Mouse (Mus musculus): Measurements from ENCODE around the gene Imp4. TPM values are rescaled to one million over a fixed set of nuclear protein-coding genes. Genes with fewer than 3 reads are reported as not detected.

The Imp4 gene
- polyA plus RNA-seq, 1 experiment from 2014 or later: 87.7 TPM

DNA sequence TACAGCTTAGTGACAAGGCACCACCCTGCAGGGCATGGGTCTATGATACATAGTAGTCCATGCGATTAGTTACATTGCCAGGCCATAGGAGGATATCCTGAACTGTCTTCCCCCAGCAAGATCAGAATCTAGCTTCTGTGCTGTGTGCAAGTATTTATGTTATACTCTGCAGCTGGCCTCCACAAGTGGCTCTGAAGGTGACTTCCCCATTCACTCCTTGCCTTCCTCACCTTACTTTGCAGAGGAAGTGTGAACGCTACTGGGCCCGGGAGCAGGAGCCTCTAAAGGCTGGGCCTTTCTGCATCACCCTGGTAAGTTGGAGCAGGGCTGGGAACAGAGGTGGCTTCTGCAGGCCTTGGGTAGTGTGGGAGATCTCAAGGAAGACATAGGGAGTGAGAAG lies 28.4 kb downstream of the Imp4 start:
- Histone ChIP-seq H3K4me3 (ENCODE audit: low read depth, low read length) (no peak overlapping the region), H3K27me3 (ENCODE audit: control insufficient read depth, insufficient read depth, low read length) (peaks cover 8% of the 10 kb centered on the region; the same call in 1 of the 2 replicates), H3K9ac (ENCODE audit: low read depth, low read length) (no peak overlapping the region), H3K36me3 (ENCODE audit: control insufficient read depth, insufficient read depth, low read length) (no peaks in the 10 kb centered on the region), H3K4me2 (replicated peaks; ENCODE audit: low read depth, low read length) (no peak overlapping the region), H3K27ac (ENCODE audit: low read depth, low read length) (no peak overlapping the region), H3K9me3 (ENCODE audit: control insufficient read depth, low read length) (no peaks in the 10 kb centered on the region), H3K4me1 (replicated peaks; ENCODE audit: control insufficient read depth, insufficient read depth, low read length) (peaks cover 2% of the 10 kb centered on the region; the same call in 1 of the 2 replicates)
- 60% methylated on average over 3 of the region's 3 CpGs for WGBS
- DNase-seq (ENCODE audit: low spot score) (no peak), ATAC-seq (ENCODE audit: low FRiP score) (no peak)

- ATAC-seq (ENCODE audit: low FRiP score) (no peak), DNase-seq (ENCODE audit: low spot score) (no peak)
- Histone ChIP-seq H3K36me3 (ENCODE audit: control insufficient read depth, insufficient read depth, low read length) (no peaks in the 10 kb centered on the region), H3K27me3 (ENCODE audit: control insufficient read depth, insufficient read depth, low read length) (peaks cover 11% of the 10 kb centered on the region; the same call in 1 of the 2 replicates), H3K9ac (ENCODE audit: low read depth, low read length) (no peak overlapping the region), H3K27ac (ENCODE audit: low read depth, low read length) (no peak overlapping the region), H3K4me3 (ENCODE audit: low read depth, low read length) (no peak overlapping the region), H3K9me3 (ENCODE audit: control insufficient read depth, low read length) (no peaks in the 10 kb centered on the region), H3K4me2 (replicated peaks; ENCODE audit: low read depth, low read length) (no peak overlapping the region), H3K4me1 (replicated peaks; ENCODE audit: control insufficient read depth, insufficient read depth, low read length) (peaks cover 2% of the 10 kb centered on the region; the same call in 1 of the 2 replicates)
- WGBS: 71% methylated on average over 4 of the region's 4 CpGs
Measured at GRCm38 (mm10) chr1:34468500-34468899, 28.8 kb downstream of the Imp4 start.

- DNase-seq (ENCODE audit: low spot score): no peak
- peaks cover 15% of the 10 kb centered on the region for H3K27me3 ChIP-seq (ENCODE audit: control insufficient read depth, insufficient read depth, low read length)
Measured at GRCm38 (mm10) chr1:34469801-34470200, 30.1 kb downstream of the Imp4 start.

DNA sequence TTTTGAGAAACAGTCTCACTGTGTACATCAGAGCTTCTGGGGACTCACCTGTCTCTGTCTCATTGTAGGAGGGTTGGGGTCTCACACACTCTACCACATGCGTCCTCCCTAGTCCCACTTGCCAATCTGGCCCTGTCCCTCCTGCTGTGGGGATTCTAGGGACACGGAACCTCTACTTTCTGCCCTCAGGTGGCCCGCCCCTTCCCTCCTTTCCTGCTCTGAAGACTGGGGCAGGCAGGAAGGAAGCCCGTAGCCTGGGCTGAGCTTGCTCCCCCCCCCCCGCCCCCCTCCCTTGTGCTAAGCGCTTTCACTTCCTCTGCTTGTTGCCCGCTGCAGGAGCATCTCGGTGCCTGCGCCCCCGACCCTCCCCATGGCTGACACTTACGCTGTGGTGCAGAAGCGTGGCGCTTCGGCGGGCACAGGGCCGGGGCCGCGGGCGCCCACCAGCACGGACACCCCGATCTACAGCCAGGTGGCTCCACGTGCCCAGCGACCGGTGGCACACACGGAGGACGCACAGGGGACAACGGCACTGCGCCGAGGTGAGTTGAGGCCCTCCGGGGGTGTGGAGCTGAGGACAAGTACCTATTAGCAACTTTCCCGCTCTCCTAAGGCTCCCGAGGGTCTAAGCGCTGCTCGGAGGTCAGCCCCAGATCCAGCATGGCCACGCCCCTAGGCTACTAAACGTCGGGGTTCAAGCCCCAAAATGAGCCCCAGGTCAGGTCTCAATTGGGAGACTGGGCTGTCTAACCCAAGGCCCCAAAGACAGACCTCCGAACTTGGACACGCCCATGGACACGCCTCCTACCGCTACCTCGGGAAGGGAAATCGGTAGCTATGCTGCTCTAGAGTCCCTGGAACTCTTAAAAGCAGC lies 33.0 kb downstream of the Imp4 start:
- peak overlapping the region; percentile 48; the same call in 1 of the 2 replicates for H3K9ac ChIP-seq (ENCODE audit: low read depth, low read length)
- ATAC-seq (ENCODE audit: low FRiP score): peak; percentile 51; the same call in 1 of the 2 replicates
- H3K27ac ChIP-seq (ENCODE audit: low read depth, low read length): no peak overlapping the region
- peaks cover 15% of the 10 kb centered on the region for H3K27me3 ChIP-seq (ENCODE audit: control insufficient read depth, insufficient read depth, low read length)
- peak overlapping the region; percentile 39 for H3K4me3 ChIP-seq (ENCODE audit: low read depth, low read length)
- H3K36me3 ChIP-seq (ENCODE audit: control insufficient read depth, insufficient read depth, low read length): no peaks in the 10 kb centered on the region
- peak overlapping the region; percentile 96 for H3K4me2 ChIP-seq (replicated peaks; ENCODE audit: low read depth, low read length)
- no peaks in the 10 kb centered on the region for H3K9me3 ChIP-seq (ENCODE audit: control insufficient read depth, low read length)
- WGBS: 2% methylated on average over 42 of the region's 43 CpGs
- H3K4me1 ChIP-seq (replicated peaks; ENCODE audit: control insufficient read depth, insufficient read depth, low read length): peaks cover 2% of the 10 kb centered on the region; the same call in 1 of the 2 replicates
- DNase-seq (ENCODE audit: low spot score): peak; percentile 50

More at GRCm38 (mm10) chr1:34469801-34470200, 30.1 kb downstream of the Imp4 start:
- Histone ChIP-seq H3K4me2 (replicated peaks; ENCODE audit: low read depth, low read length) (no peak overlapping the region), H3K36me3 (ENCODE audit: control insufficient read depth, insufficient read depth, low read length) (no peaks in the 10 kb centered on the region), H3K4me1 (replicated peaks; ENCODE audit: control insufficient read depth, insufficient read depth, low read length) (peaks cover 2% of the 10 kb centered on the region; the same call in 1 of the 2 replicates), H3K9me3 (ENCODE audit: control insufficient read depth, low read length) (no peaks in the 10 kb centered on the region), H3K9ac (ENCODE audit: low read depth, low read length) (no peak overlapping the region), H3K4me3 (ENCODE audit: low read depth, low read length) (no peak overlapping the region), H3K27ac (ENCODE audit: low read depth, low read length) (no peak overlapping the region)
- 74% methylated on average over 5 of the region's 5 CpGs for WGBS
- no peak for ATAC-seq (ENCODE audit: low FRiP score)

DNA sequence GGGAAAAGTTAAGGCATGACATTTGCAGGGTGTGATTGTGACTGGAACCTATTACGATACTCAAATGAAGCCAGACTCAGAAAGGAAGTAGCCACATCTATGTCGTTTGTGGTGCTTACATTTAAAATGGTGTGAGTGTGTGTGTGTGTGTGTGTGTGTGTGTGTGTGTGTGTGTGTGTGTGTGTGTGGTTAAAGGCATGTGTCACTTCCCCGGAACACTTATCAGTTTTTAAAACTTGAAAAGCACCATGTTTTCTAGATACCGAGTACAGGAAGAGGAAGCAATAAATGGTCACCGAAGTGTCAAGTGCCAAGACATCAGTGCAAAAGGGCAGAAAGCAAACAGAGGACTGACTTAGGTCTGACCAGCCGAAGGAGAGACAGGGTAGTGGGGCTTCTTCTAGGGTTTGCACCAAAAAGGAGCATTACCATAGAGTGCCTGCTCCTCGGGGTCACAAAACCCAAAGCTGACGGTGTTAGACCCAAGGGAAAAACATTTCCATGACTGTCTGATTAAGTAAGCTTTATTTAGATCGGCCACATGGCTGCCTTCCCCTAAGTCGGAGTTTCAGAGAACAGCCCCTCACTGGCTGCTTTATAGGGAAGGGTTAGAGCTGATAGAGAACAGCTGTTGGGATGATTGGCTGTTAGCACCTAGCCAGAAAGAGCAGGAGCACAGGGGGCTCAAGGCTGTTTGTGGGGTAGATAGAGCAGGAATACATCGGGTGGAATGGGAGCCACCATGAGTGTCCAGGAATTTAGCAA lies 39.4 kb downstream of the Imp4 start:
- Histone ChIP-seq H3K4me1 (replicated peaks; ENCODE audit: control insufficient read depth, insufficient read depth, low read length) (no peaks in the 10 kb centered on the region), H3K9me3 (ENCODE audit: control insufficient read depth, low read length) (no peaks in the 10 kb centered on the region), H3K4me2 (replicated peaks; ENCODE audit: low read depth, low read length) (no peak overlapping the region), H3K9ac (ENCODE audit: low read depth, low read length) (no peak overlapping the region), H3K36me3 (ENCODE audit: control insufficient read depth, insufficient read depth, low read length) (no peaks in the 10 kb centered on the region), H3K4me3 (ENCODE audit: low read depth, low read length) (no peak overlapping the region), H3K27me3 (ENCODE audit: control insufficient read depth, insufficient read depth, low read length) (no peaks in the 10 kb centered on the region), H3K27ac (ENCODE audit: low read depth, low read length) (no peak overlapping the region)
- no peak for DNase-seq (ENCODE audit: low spot score)
- no peak for ATAC-seq (ENCODE audit: low FRiP score)
- 73% methylated on average over 11 of the region's 11 CpGs for WGBS

- H3K4me1 ChIP-seq (replicated peaks; ENCODE audit: control insufficient read depth, insufficient read depth, low read length): no peaks in the 10 kb centered on the region
- H3K9me3 ChIP-seq (ENCODE audit: control insufficient read depth, low read length): no peaks in the 10 kb centered on the region
- H3K4me3 ChIP-seq (ENCODE audit: low read depth, low read length): no peak overlapping the region
- ATAC-seq (ENCODE audit: low FRiP score) (no peak), DNase-seq (ENCODE audit: low spot score) (no peak)
- H3K27me3 ChIP-seq (ENCODE audit: control insufficient read depth, insufficient read depth, low read length): no peaks in the 10 kb centered on the region
- H3K4me2 ChIP-seq (replicated peaks; ENCODE audit: low read depth, low read length): no peak overlapping the region
- no peak overlapping the region for H3K9ac ChIP-seq (ENCODE audit: low read depth, low read length)
- no peaks in the 10 kb centered on the region for H3K36me3 ChIP-seq (ENCODE audit: control insufficient read depth, insufficient read depth, low read length)
- 88% methylated on average over 5 of the region's 5 CpGs for WGBS
- H3K27ac ChIP-seq (ENCODE audit: low read depth, low read length): no peak overlapping the region
Measured at GRCm38 (mm10) chr1:34480801-34481200, 41.1 kb downstream of the Imp4 start.

DNA sequence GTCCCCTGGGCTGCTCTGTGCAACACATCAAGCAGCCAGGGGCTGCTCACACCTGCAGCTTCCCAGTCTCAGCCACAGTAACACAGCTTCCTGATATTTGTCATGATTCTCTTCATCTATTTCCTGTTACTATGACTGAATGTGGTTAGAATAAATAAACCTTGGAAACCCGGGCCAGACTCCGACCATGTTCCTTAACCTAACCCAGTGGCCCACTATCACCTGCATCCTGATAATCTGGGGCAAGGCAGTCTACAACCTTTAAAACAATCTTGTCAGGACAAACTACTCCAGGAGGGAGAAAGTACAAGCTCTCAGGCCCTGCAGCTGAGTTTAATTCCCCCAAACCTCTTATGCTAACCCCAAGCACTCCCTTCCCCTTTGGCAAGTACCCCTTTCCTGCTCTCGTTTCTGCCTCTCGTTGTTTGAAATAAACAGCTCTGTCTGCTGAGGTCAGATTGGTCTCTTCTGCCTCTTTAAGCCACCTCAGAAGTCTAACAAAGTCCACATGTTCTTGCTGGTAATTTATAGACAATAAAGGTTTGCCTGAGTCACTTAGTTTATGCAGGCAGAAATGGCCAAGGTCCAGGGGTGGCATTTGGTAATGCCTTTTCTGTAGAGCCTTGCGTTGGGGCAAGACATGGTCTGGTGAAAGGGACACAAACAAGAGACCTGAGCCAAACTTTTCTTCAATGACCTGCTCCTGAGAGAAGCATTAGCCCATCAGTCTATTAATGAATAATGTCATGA lies 42.4 kb downstream of the Imp4 start:
- ATAC-seq (ENCODE audit: low FRiP score) (no peak), DNase-seq (ENCODE audit: low spot score) (no peak)
- H3K4me2 ChIP-seq (replicated peaks; ENCODE audit: low read depth, low read length): no peak overlapping the region
- H3K27me3 ChIP-seq (ENCODE audit: control insufficient read depth, insufficient read depth, low read length): 0 out of 2 replicates have a peak, but pooled peaks cover 2% of the 10 kb centered on the region
- H3K9ac ChIP-seq (ENCODE audit: low read depth, low read length): no peak overlapping the region
- no peaks in the 10 kb centered on the region for H3K4me1 ChIP-seq (replicated peaks; ENCODE audit: control insufficient read depth, insufficient read depth, low read length)
- no peak overlapping the region for H3K4me3 ChIP-seq (ENCODE audit: low read depth, low read length)
- H3K36me3 ChIP-seq (ENCODE audit: control insufficient read depth, insufficient read depth, low read length): no peaks in the 10 kb centered on the region
- no peaks in the 10 kb centered on the region for H3K9me3 ChIP-seq (ENCODE audit: control insufficient read depth, low read length)
- H3K27ac ChIP-seq (ENCODE audit: low read depth, low read length): no peak overlapping the region
- WGBS: 82% methylated on average over 5 of the region's 5 CpGs

DNA sequence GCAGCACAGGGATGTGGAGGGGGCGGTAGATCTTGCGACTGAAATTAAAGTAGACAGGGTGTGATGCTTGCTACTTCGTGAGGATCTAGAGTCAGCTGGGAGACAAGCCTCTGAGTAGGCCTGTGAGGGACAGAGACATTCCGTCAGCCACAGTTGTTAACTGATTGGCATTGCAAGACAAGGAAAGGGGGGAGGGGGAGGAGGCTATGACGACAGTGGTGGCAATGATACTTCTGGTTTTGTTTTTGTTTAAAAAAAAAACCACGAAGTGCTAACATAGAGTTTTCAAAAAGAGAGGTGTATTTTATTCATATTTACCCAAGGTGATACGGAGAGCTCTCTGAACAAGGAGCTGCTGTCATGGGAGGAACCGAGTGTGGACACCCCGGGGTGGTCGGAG lies 44.8 kb downstream of the Imp4 start:
- no peak for ATAC-seq (ENCODE audit: low FRiP score)
- no peak overlapping the region for H3K4me2 ChIP-seq (replicated peaks; ENCODE audit: low read depth, low read length)
- H3K4me1 ChIP-seq (replicated peaks; ENCODE audit: control insufficient read depth, insufficient read depth, low read length): no peaks in the 10 kb centered on the region
- 0 out of 2 replicates have a peak, but pooled peaks cover 2% of the 10 kb centered on the region for H3K27me3 ChIP-seq (ENCODE audit: control insufficient read depth, insufficient read depth, low read length)
- H3K36me3 ChIP-seq (ENCODE audit: control insufficient read depth, insufficient read depth, low read length): no peaks in the 10 kb centered on the region
- no peak for DNase-seq (ENCODE audit: low spot score)
- no peak overlapping the region for H3K4me3 ChIP-seq (ENCODE audit: low read depth, low read length)
- 72% methylated on average over 10 of the region's 10 CpGs for WGBS
- no peak overlapping the region for H3K9ac ChIP-seq (ENCODE audit: low read depth, low read length)
- H3K9me3 ChIP-seq (ENCODE audit: control insufficient read depth, low read length): no peaks in the 10 kb centered on the region
- H3K27ac ChIP-seq (ENCODE audit: low read depth, low read length): no peak overlapping the region
